Mouse (Mus musculus): ENCODE data around the gene Slc15a4. TPM values are rescaled to one million over a fixed set of nuclear protein-coding genes. Genes with fewer than 3 reads are reported as not detected.
A peak's percentile ranks its signal among the peaks of the same experiment; 100 is the strongest.

Gene Slc15a4
- polyA plus RNA-seq, 1 experiment from 2014 or later, result 23.9 TPM

- H3K4me3 ChIP-seq (replicated peaks), result no peak overlapping the region
- H3K36me3 ChIP-seq, result no peaks in the 10 kb centered on the region
- no peak overlapping the region for H3K27ac ChIP-seq
- no peaks in the 10 kb centered on the region; the same call in 1 of the 2 replicates for H3K9me3 ChIP-seq (replicated peaks)
- no peak overlapping the region for H3K9ac ChIP-seq
- 90% methylated on average over 13 of the region's 13 CpGs for WGBS
- ATAC-seq (replicated peaks; ENCODE audit: low FRiP score), result no peak
- H3K4me1 ChIP-seq, result no peaks in the 10 kb centered on the region
- H3K27me3 ChIP-seq, result no peaks in the 10 kb centered on the region
- no peak overlapping the region for H3K4me2 ChIP-seq
These were observed 6.9 kb upstream of the Slc15a4 start for GRCm38 (mm10) chr5:127639635-127640034.

DNA sequence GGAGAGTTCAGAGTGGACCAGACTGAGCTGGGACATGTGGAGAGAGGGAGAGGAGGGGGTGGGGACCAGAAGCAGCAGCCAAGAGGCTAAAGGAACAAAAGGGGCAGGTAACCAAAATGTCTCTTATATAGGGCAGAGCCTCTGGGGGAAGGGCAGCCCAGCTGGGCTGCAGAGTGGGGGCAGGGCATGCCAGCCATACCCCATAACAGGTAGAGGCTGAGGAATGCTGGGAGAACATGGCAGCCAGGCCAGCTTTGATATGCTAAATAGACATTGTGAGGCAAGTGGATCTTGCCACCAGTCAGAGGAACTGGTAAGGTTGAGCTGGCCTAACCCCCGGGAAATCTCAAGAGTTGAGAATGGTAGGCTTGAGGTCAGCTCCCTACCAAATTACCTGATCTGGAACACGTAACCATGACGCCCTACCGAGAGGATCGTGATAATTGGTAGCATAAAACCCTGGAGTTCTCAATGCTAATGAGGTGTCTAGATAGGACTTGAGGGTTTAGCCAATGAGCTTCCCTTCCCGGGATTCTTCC, 6.4 kb upstream of the Slc15a4 start:
- Histone ChIP-seq H3K4me2 (no peak overlapping the region), H3K27ac (no peak overlapping the region), H3K27me3 (no peaks in the 10 kb centered on the region), H3K9ac (no peak overlapping the region), H3K4me1 (no peaks in the 10 kb centered on the region), H3K9me3 (replicated peaks) (no peaks in the 10 kb centered on the region; the same call in 1 of the 2 replicates), H3K4me3 (replicated peaks) (no peak overlapping the region), H3K36me3 (no peaks in the 10 kb centered on the region)
- ATAC-seq (replicated peaks; ENCODE audit: low FRiP score), result no peak
- WGBS, result 83% methylated on average over 6 of the region's 6 CpGs

- Histone ChIP-seq H3K36me3 (no peaks in the 10 kb centered on the region), H3K4me1 (0 out of 2 replicates have a peak, but pooled peaks cover under 1% of the 10 kb centered on the region), H3K4me2 (no peak overlapping the region), H3K9ac (no peak overlapping the region), H3K27ac (no peak overlapping the region), H3K27me3 (peaks cover 7% of the 10 kb centered on the region), H3K4me3 (replicated peaks) (no peak overlapping the region), H3K9me3 (replicated peaks) (no peaks in the 10 kb centered on the region; the same call in 1 of the 2 replicates)
- no peak for ATAC-seq (replicated peaks; ENCODE audit: low FRiP score)
- 84% methylated on average over 2 of the region's 2 CpGs for WGBS
These were observed 5.5 kb upstream of the Slc15a4 start for GRCm38 (mm10) chr5:127638177-127638576.

- H3K27ac ChIP-seq, result no peak overlapping the region
- no peak for ATAC-seq (replicated peaks; ENCODE audit: low FRiP score)
- no peak overlapping the region for H3K4me2 ChIP-seq
- H3K36me3 ChIP-seq, result no peaks in the 10 kb centered on the region
- H3K9ac ChIP-seq, result no peak overlapping the region
- H3K9me3 ChIP-seq (replicated peaks), result no peaks in the 10 kb centered on the region; the same call in 1 of the 2 replicates
- H3K4me3 ChIP-seq (replicated peaks), result no peak overlapping the region
- 71% methylated on average over 4 of the region's 4 CpGs for WGBS
- peaks cover 12% of the 10 kb centered on the region for H3K27me3 ChIP-seq
- H3K4me1 ChIP-seq, result peaks cover 5% of the 10 kb centered on the region; the same call in 1 of the 2 replicates
These were observed 4.9 kb upstream of the Slc15a4 start for GRCm38 (mm10) chr5:127637622-127638021.

GRCm38 (mm10) chr5:127633666-127634065, 969 bp upstream of the Slc15a4 start:
- Histone ChIP-seq H3K9me3 (replicated peaks) (no peaks in the 10 kb centered on the region), H3K36me3 (no peaks in the 10 kb centered on the region), H3K4me1 (peaks cover 13% of the 10 kb centered on the region), H3K27me3 (peaks cover 29% of the 10 kb centered on the region), H3K4me3 (replicated peaks) (no peak overlapping the region), H3K27ac (no peak overlapping the region), H3K4me2 (no peak overlapping the region), H3K9ac (no peak overlapping the region)
- 91% methylated on average over 7 of the region's 7 CpGs for WGBS
- no peak for ATAC-seq (replicated peaks; ENCODE audit: low FRiP score)

DNA sequence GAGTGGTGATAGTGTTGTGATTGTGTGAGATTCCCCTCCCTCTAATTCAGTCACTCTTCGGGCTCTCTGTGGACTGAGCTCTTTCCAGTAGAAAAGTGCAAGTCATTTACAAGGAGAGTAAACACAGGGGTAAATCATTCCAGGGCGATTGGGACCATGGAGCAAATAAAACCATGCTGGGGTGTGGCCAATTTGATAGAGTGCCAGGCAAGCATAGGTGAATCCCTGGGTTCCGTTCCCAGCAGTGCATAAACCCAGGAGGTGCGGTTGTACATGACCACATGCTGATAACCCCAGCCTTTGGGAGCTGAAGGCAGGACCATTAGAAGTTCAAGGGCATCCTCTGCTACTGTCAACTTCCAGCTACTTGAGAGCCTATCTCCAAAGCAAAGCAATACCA, 491 bp upstream of the Slc15a4 start:
- Histone ChIP-seq H3K36me3 (no peaks in the 10 kb centered on the region), H3K9ac (no peak overlapping the region), H3K4me2 (peak overlapping the region; percentile 92), H3K27me3 (peaks cover 29% of the 10 kb centered on the region), H3K27ac (no peak overlapping the region), H3K9me3 (replicated peaks) (no peaks in the 10 kb centered on the region), H3K4me3 (replicated peaks) (peak overlapping the region; percentile 54; the same call in 1 of the 2 replicates), H3K4me1 (peaks cover 13% of the 10 kb centered on the region)
- ATAC-seq (replicated peaks; ENCODE audit: low FRiP score), result no peak
- WGBS, result 21% methylated on average over 4 of the region's 4 CpGs

DNA sequence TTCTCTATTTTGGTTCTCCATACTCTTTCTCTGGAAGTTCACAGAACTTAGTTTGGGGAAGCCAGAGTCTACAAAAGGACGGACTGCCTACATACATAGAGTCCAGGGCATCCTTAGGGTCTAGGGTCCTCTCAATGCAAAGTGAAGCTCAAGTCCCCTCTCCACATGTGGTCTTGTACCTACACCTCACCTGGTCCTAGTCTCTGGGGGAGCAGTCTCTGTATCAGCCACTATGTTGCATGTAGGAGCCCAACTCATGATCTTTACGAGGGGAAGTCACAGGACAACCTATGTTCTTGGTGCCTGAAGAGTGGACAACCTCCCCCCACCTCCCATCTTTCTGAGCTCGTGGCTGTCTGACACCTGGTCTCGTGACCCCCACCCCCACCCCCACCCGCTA, 1.0 kb downstream of the Slc15a4 start:
- Histone ChIP-seq H3K27me3 (peaks cover 29% of the 10 kb centered on the region), H3K4me2 (peak overlapping the region; percentile 92), H3K4me3 (replicated peaks) (peak overlapping the region; percentile 54), H3K9me3 (replicated peaks) (no peaks in the 10 kb centered on the region), H3K9ac (no peak overlapping the region), H3K27ac (no peak overlapping the region), H3K4me1 (peaks cover 13% of the 10 kb centered on the region), H3K36me3 (no peaks in the 10 kb centered on the region)
- ATAC-seq (replicated peaks; ENCODE audit: low FRiP score), result no peak; the same call in 1 of the 2 replicates
- 14% methylated on average over 5 of the region's 5 CpGs for whole genome bisulfite sequencing

DNA sequence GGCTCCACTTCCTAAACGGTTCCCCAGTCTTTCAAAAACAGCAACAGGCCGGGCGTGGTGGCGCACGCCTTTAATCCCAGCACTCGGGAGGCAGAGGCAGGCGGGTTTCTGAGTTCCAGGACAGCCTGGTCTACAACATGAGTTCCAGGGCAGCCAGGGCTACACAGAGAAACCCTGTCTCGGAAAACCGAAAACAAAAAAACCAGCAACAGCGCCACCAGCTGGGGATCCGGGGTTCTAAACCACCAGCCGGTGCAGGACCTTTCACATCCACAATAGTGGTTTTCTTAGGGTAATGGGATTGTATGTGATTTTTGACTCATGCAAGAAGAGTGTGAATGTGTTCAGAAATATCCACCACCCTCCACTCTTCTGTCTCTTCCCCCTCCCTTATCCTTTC, 5.5 kb downstream of the Slc15a4 start:
- WGBS, result 87% methylated on average over 12 of the region's 12 CpGs

GRCm38 (mm10) chr5:127624427-127625213, 8.1 kb downstream of the Slc15a4 start:
- Histone ChIP-seq H3K4me3 (replicated peaks) (no peak overlapping the region), H3K27me3 (no peaks in the 10 kb centered on the region), H3K9me3 (replicated peaks) (no peaks in the 10 kb centered on the region), H3K4me1 (no peaks in the 10 kb centered on the region), H3K4me2 (no peak overlapping the region), H3K9ac (no peak overlapping the region), H3K27ac (no peak overlapping the region), H3K36me3 (no peaks in the 10 kb centered on the region)
- WGBS, result 79% methylated on average over 10 of the region's 10 CpGs
- no peak for ATAC-seq (replicated peaks; ENCODE audit: low FRiP score)

More for the DNA sequence above, 5.5 kb downstream of the Slc15a4 start:
- ATAC-seq (replicated peaks; ENCODE audit: low FRiP score), result no peak
- Histone ChIP-seq H3K36me3 (no peaks in the 10 kb centered on the region), H3K9ac (no peak overlapping the region), H3K4me3 (replicated peaks) (no peak overlapping the region), H3K9me3 (replicated peaks) (no peaks in the 10 kb centered on the region), H3K4me2 (no peak overlapping the region), H3K4me1 (peaks cover 4% of the 10 kb centered on the region), H3K27me3 (peaks cover 13% of the 10 kb centered on the region), H3K27ac (no peak overlapping the region)

DNA sequence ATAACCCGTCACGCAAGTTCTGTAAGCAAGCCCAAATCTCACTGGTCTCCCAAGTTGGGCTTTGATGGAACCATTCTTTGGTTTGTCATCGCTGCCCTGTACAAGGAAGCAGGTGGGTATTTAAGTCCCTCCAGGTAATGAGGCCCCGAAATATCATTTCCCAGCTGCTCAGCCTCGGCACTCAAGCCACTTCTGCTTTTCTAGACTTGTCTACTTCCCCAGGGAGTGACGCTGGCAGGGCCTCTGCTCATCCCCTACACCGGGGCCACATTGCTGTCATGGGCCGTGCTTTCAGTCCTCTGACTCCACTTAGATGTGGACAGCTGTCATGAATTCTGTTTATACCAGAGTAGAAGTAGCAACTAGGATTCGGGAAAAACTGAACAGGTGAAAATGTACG, 11.6 kb downstream of the Slc15a4 start:
- Histone ChIP-seq H3K4me2 (no peak overlapping the region), H3K4me1 (peaks cover 3% of the 10 kb centered on the region), H3K27ac (no peak overlapping the region), H3K4me3 (replicated peaks) (no peak overlapping the region), H3K9ac (no peak overlapping the region), H3K36me3 (no peaks in the 10 kb centered on the region), H3K9me3 (replicated peaks) (no peaks in the 10 kb centered on the region), H3K27me3 (no peaks in the 10 kb centered on the region)
- WGBS, result 78% methylated on average over 10 of the region's 10 CpGs
- no peak for ATAC-seq (replicated peaks; ENCODE audit: low FRiP score)

DNA sequence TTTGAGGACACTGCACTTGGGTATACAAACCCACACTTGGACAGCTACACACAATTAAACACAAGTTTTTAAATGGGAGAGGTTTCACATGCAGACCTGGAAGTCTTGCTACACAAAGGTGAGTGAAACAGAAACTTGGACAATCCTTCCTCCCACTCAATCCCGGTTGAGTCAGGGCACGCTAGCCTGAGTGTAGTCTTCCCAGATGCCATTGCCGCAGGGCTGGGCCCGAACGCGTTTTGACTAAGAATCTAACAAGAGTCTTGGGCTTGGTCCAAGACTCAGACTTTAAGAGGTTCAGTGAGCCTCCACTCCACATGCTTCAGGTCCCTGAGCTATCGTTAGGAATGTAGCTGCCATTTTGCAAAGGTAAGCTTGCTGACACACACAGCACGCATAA, 12.3 kb downstream of the Slc15a4 start:
- no peak overlapping the region for H3K27ac ChIP-seq
- no peaks in the 10 kb centered on the region for H3K36me3 ChIP-seq
- H3K4me2 ChIP-seq, result no peak overlapping the region
- no peak overlapping the region for H3K9ac ChIP-seq
- no peaks in the 10 kb centered on the region for H3K27me3 ChIP-seq
- H3K4me1 ChIP-seq, result peaks cover 11% of the 10 kb centered on the region
- no peak overlapping the region for H3K4me3 ChIP-seq (replicated peaks)
- no peaks in the 10 kb centered on the region for H3K9me3 ChIP-seq (replicated peaks)
- 81% methylated on average over 8 of the region's 8 CpGs for WGBS
- ATAC-seq (replicated peaks; ENCODE audit: low FRiP score), result no peak

- Histone ChIP-seq H3K4me2 (no peak overlapping the region), H3K9me3 (replicated peaks) (no peaks in the 10 kb centered on the region), H3K4me1 (peaks cover 25% of the 10 kb centered on the region), H3K27ac (no peak overlapping the region), H3K4me3 (replicated peaks) (no peak overlapping the region), H3K36me3 (no peaks in the 10 kb centered on the region), H3K9ac (no peak overlapping the region), H3K27me3 (no peaks in the 10 kb centered on the region)
- no peak for ATAC-seq (replicated peaks; ENCODE audit: low FRiP score)
- 66% methylated on average over 3 of the region's 3 CpGs for WGBS
These were observed 13.9 kb downstream of the Slc15a4 start for GRCm38 (mm10) chr5:127618834-127619233.
